Mouse (Mus musculus): Measurements from ENCODE around the gene St3gal3. TPM values are rescaled to one million over a fixed set of nuclear protein-coding genes. Genes with fewer than 3 reads are reported as not detected.

The St3gal3 gene
- polyA plus RNA-seq, 1 experiment from 2014 or later, result 13.2 TPM

DNA sequence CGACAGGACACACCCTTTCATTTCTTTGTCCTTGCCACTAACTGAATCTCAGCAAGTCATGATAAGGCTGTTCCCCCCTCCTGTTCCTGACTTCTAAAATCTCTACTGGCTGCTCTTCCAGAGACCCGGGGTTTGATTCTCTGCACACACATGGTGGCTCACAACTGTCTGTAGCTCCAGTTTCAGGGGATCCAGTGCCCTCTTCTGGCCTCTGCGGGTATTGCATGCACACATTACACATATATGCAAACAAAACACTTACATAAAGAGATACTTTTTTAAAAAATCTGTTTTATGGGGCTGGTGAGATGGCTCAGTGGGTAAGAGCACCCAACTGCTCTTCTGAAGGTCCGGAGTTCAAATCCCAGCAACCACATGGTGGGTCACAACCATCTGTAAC, 60.5 kb downstream of the St3gal3 start:
- H3K9ac ChIP-seq (ENCODE audit: low read depth, low read length), result no peak overlapping the region
- no peaks in the 10 kb centered on the region for H3K27me3 ChIP-seq (ENCODE audit: control insufficient read depth, insufficient read depth, low read depth, low read length)
- peaks cover 3% of the 10 kb centered on the region; the same call in 1 of the 2 replicates for H3K9me3 ChIP-seq (replicated peaks; ENCODE audit: control insufficient read depth, low read length, poor library complexity, severe bottlenecking)
- H3K36me3 ChIP-seq (ENCODE audit: control insufficient read depth, insufficient read depth, low read length), result no peaks in the 10 kb centered on the region
- no peak overlapping the region for H3K4me2 ChIP-seq (ENCODE audit: low read length)
- no peak overlapping the region for H3K27ac ChIP-seq (ENCODE audit: low read length)
- no peaks in the 10 kb centered on the region for H3K4me1 ChIP-seq (ENCODE audit: control insufficient read depth, insufficient read depth, low read length)
- ATAC-seq, result no peak
- no peak overlapping the region for H3K4me3 ChIP-seq (ENCODE audit: low read depth, low read length)
- WGBS, result 97% methylated on average over 4 of the region's 4 CpGs

DNA sequence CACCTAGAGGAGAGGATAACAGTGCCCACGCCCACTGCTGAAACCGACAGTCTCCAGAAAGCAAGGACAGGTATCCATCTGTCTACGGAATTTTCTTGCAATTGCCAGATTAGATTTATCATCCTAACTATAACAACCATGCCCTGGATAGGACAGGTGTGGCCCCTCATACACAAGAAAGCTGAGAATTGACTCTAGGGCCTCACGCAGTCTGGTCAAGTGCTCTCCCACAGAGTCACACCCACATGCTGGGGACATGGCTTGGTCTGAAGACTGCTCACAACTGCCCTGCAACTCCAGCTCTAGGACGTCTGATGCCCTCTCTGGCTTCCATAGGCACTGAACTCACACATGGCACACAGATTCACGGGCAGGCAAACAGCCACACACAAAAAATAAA, 61.6 kb downstream of the St3gal3 start:
- Histone ChIP-seq H3K36me3 (ENCODE audit: control insufficient read depth, insufficient read depth, low read length) (no peaks in the 10 kb centered on the region), H3K9me3 (replicated peaks; ENCODE audit: control insufficient read depth, low read length, poor library complexity, severe bottlenecking) (peaks cover 3% of the 10 kb centered on the region; the same call in 1 of the 2 replicates), H3K4me3 (ENCODE audit: low read depth, low read length) (no peak overlapping the region), H3K4me2 (ENCODE audit: low read length) (no peak overlapping the region), H3K9ac (ENCODE audit: low read depth, low read length) (no peak overlapping the region), H3K4me1 (ENCODE audit: control insufficient read depth, insufficient read depth, low read length) (no peaks in the 10 kb centered on the region), H3K27me3 (ENCODE audit: control insufficient read depth, insufficient read depth, low read depth, low read length) (no peaks in the 10 kb centered on the region), H3K27ac (ENCODE audit: low read length) (no peak overlapping the region)
- no peak for ATAC-seq
- 86% methylated on average over 6 of the region's 6 CpGs for WGBS

DNA sequence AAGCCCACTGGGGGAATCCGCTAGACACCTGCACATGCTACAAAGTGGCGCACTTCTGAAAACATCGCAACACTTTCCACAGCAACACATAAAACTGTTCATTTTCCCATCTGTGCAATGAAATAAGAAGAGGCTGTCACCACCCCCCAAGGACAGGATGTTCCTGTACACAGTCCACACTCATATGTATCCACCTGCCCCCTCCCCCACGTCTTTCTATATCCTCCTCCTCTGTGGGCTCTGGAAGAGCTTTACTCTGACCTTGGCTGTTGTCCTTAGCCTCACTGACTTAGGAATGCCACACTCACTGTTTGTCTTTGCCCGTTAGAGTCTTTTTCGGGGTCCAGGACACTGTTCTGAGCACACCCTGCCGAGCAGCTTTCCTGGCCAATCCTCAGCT, 62.8 kb downstream of the St3gal3 start:
- Histone ChIP-seq H3K27ac (ENCODE audit: low read length) (no peak overlapping the region), H3K4me1 (ENCODE audit: control insufficient read depth, insufficient read depth, low read length) (no peaks in the 10 kb centered on the region), H3K9me3 (replicated peaks; ENCODE audit: control insufficient read depth, low read length, poor library complexity, severe bottlenecking) (peaks cover 3% of the 10 kb centered on the region; the same call in 1 of the 2 replicates), H3K4me2 (ENCODE audit: low read length) (no peak overlapping the region), H3K27me3 (ENCODE audit: control insufficient read depth, insufficient read depth, low read depth, low read length) (no peaks in the 10 kb centered on the region), H3K36me3 (ENCODE audit: control insufficient read depth, insufficient read depth, low read length) (no peaks in the 10 kb centered on the region), H3K4me3 (ENCODE audit: low read depth, low read length) (no peak overlapping the region), H3K9ac (ENCODE audit: low read depth, low read length) (no peak overlapping the region)
- 71% methylated on average over 7 of the region's 7 CpGs for WGBS
- no peak for ATAC-seq

DNA sequence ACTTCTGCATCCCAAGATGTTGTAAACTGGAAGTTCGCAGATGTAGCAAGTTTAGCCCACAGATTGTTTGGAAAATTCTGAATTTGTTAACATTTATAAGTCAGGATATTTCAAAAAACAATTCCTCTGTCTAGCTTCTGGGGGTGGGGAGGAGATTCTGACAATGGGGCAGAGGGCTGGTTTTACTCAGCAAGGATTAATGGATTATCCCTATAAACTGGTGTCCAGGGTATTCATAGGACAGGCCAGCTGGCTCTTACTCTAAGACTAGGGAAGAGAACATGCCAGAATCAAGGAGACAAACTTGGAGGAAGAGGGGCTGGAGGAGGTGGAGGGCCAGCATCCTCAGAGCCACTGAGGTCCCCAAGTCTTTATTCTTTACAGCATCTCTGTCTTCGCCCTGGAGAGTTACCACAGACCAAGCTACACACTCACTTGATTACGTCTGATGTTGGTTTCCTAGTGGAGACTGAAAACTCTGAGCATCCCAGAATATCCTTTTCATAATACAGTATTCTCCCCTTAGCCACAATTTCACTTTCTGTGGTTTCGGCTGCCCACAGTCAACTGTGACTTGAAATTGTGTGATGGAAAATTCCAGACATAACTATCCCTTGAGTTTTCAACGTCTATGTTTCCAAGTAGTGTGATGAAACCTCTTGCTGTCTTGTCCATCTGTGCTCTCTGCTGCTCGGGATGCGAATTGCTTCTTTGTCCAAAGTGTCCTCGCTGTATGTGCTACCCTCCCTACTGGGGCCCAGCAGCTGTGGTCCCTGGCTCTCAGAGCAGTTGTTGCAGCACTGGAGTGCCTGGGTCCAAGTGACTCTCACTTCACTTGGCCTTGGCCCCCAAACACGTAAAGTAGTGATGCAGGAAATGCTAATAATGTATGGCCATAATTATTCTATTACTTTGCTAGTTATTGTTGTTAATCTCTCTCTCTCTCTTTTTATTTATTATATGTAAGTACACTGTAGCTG, 64.2 kb downstream of the St3gal3 start:
- Histone ChIP-seq H3K4me2 (ENCODE audit: low read length) (no peak overlapping the region), H3K4me3 (ENCODE audit: low read depth, low read length) (no peak overlapping the region), H3K9ac (ENCODE audit: low read depth, low read length) (no peak overlapping the region), H3K27ac (ENCODE audit: low read length) (no peak overlapping the region), H3K4me1 (ENCODE audit: control insufficient read depth, insufficient read depth, low read length) (no peaks in the 10 kb centered on the region), H3K36me3 (ENCODE audit: control insufficient read depth, insufficient read depth, low read length) (no peaks in the 10 kb centered on the region), H3K27me3 (ENCODE audit: control insufficient read depth, insufficient read depth, low read depth, low read length) (no peaks in the 10 kb centered on the region), H3K9me3 (replicated peaks; ENCODE audit: control insufficient read depth, low read length, poor library complexity, severe bottlenecking) (peaks cover 3% of the 10 kb centered on the region; the same call in 1 of the 2 replicates)
- 93% methylated on average over 9 of the region's 9 CpGs for WGBS
- ATAC-seq, result no peak

DNA sequence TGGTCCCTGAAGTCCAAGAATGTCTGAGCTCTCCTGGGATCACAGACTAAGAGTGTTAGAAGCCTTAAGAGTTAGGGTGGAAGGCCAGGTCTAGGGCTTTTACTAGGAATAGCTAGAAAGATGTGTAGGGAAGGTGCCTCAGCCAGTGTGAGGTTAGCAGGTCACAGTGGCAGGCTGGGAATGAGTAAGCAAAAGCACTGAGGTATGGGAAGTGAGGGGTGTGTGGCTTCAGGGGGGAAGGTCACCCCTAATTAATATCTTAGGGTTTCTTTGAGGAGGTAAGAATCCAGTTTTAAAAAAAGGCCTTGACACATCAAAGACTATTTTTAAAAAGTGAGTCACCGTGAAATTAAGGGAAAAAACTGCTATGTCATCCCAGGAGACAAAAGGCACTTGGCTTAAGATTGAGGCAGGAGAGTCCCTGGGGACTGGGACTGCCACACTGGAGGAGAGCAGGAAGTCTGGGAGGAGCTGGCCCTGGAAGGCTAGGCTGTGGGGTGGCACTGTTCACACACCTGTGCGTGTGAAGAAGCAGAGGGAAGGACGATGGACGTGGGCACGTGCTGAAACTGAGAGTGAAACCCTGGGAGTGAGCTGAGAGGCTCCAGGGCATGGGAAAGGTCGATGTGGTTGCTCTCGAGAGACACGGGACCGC, 72.8 kb downstream of the St3gal3 start:
- Histone ChIP-seq H3K4me1 (ENCODE audit: control insufficient read depth, insufficient read depth, low read length) (peaks cover 7% of the 10 kb centered on the region; the same call in 1 of the 2 replicates), H3K9me3 (replicated peaks; ENCODE audit: control insufficient read depth, low read length, poor library complexity, severe bottlenecking) (no peaks in the 10 kb centered on the region), H3K9ac (ENCODE audit: low read depth, low read length) (no peak overlapping the region), H3K4me2 (ENCODE audit: low read length) (no peak overlapping the region), H3K27me3 (ENCODE audit: control insufficient read depth, insufficient read depth, low read depth, low read length) (no peaks in the 10 kb centered on the region), H3K36me3 (ENCODE audit: control insufficient read depth, insufficient read depth, low read length) (no peaks in the 10 kb centered on the region), H3K27ac (ENCODE audit: low read length) (no peak overlapping the region), H3K4me3 (ENCODE audit: low read depth, low read length) (no peak overlapping the region)
- WGBS, result 60% methylated on average over 9 of the region's 9 CpGs
- no peak for ATAC-seq

DNA sequence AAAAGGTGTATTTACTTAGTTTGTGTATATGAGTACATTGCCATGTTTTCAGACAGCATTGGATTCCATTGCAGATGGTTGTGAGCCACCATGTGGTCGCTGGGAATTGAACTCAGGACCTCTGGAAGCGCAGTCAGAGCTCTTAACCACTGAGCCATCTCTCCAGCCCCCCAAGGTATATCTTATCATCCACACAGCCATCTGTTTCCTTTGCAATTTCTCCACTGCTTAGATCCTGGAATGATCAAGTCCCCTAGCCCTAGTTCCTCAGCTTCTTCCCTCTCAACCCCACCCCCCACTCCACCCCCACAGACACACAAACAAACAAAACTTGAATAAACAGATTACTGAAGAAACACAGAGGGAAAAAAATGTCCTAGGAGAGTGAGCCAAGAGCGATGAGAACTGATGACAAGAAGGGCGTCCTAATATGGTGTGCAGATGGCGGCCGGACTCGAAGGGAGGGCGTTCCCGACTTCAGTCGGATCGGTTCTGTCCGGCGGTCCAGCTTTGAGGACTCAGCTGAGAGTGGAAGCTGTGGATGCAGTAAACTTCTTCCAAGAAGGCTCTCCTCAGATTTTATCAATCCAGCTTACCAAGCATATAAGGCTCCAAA, 73.7 kb downstream of the St3gal3 start:
- H3K9ac ChIP-seq (ENCODE audit: low read depth, low read length), result no peak overlapping the region
- 93% methylated on average over 13 of the region's 13 CpGs for WGBS
- H3K4me1 ChIP-seq (ENCODE audit: control insufficient read depth, insufficient read depth, low read length), result peaks cover 7% of the 10 kb centered on the region; the same call in 1 of the 2 replicates
- no peak overlapping the region for H3K27ac ChIP-seq (ENCODE audit: low read length)
- no peak overlapping the region for H3K4me3 ChIP-seq (ENCODE audit: low read depth, low read length)
- H3K27me3 ChIP-seq (ENCODE audit: control insufficient read depth, insufficient read depth, low read depth, low read length), result no peaks in the 10 kb centered on the region
- H3K4me2 ChIP-seq (ENCODE audit: low read length), result no peak overlapping the region
- H3K9me3 ChIP-seq (replicated peaks; ENCODE audit: control insufficient read depth, low read length, poor library complexity, severe bottlenecking), result no peaks in the 10 kb centered on the region
- ATAC-seq, result no peak
- H3K36me3 ChIP-seq (ENCODE audit: control insufficient read depth, insufficient read depth, low read length), result no peaks in the 10 kb centered on the region

DNA sequence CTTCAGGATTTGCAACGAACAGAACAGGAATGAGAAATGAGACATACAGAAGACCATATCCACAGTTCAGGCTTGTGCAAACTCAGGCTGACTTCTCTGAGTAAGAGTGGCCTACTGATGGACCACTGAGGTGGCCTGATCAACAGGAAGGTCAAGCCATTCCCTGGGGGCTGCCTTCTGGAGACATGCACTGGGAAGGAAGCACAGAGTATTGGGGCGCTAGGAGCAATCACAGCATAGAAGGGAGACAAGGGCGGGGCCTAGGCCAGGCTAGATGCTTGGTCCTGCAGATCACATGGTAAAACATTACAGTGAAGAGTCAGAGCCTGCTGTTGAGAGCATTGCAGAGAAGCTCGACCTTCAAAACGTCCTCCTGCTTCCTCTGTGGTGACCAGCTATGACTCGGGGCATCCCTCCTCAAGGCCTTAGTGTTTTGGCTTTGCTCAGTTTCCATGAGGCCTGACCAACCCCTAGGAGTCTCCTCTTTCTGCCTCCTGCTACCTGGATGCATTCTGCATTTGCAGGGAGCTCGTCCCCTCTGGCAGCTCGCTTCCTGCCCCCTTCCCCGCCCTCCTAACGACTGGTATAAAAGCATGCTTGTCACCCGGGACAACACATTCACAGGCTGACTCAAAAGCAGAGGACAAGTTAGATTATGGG, 74.8 kb downstream of the St3gal3 start:
- H3K9ac ChIP-seq (ENCODE audit: low read depth, low read length), result no peak overlapping the region
- H3K9me3 ChIP-seq (replicated peaks; ENCODE audit: control insufficient read depth, low read length, poor library complexity, severe bottlenecking), result no peaks in the 10 kb centered on the region
- H3K27ac ChIP-seq (ENCODE audit: low read length), result no peak overlapping the region
- peaks cover 7% of the 10 kb centered on the region; the same call in 1 of the 2 replicates for H3K4me1 ChIP-seq (ENCODE audit: control insufficient read depth, insufficient read depth, low read length)
- no peaks in the 10 kb centered on the region for H3K36me3 ChIP-seq (ENCODE audit: control insufficient read depth, insufficient read depth, low read length)
- no peak for ATAC-seq
- H3K4me3 ChIP-seq (ENCODE audit: low read depth, low read length), result no peak overlapping the region
- H3K27me3 ChIP-seq (ENCODE audit: control insufficient read depth, insufficient read depth, low read depth, low read length), result no peaks in the 10 kb centered on the region
- H3K4me2 ChIP-seq (ENCODE audit: low read length), result no peak overlapping the region
- WGBS, result 64% methylated on average over 11 of the region's 11 CpGs

DNA sequence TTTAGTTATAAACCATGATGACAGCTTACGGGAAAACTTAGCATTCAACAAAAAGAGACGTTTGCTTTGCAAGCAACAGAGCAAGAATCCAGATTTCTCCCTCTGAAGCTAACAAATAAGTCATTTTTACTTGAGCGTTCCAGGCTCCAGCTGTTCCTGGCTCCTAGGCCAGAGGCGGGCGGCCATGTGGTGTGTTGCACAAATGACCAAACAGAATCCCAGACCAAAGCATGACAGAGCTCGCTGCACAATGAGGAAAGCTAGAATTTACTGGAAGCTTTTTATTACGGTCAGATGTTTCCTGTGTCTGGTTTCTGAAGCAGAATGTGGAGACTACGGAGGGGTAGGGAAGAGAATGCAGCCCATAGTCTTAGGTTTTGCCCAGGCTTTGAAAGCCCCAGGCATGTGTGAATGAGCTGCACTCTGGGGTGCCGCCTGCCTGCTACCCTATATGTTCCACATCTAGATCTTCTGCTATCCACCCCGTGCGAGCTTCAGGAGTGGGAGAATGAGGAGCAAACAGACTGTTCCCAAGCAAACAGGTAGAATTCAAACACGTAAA, 76.5 kb downstream of the St3gal3 start:
- 63% methylated on average over 12 of the region's 12 CpGs for WGBS
- Histone ChIP-seq H3K27me3 (ENCODE audit: control insufficient read depth, insufficient read depth, low read depth, low read length) (no peaks in the 10 kb centered on the region), H3K9me3 (replicated peaks; ENCODE audit: control insufficient read depth, low read length, poor library complexity, severe bottlenecking) (no peaks in the 10 kb centered on the region), H3K4me2 (ENCODE audit: low read length) (no peak overlapping the region), H3K4me1 (ENCODE audit: control insufficient read depth, insufficient read depth, low read length) (peaks cover 7% of the 10 kb centered on the region; the same call in 1 of the 2 replicates), H3K9ac (ENCODE audit: low read depth, low read length) (no peak overlapping the region), H3K4me3 (ENCODE audit: low read depth, low read length) (no peak overlapping the region), H3K36me3 (ENCODE audit: control insufficient read depth, insufficient read depth, low read length) (0 out of 2 replicates have a peak, but pooled peaks cover 2% of the 10 kb centered on the region), H3K27ac (ENCODE audit: low read length) (no peak overlapping the region)
- no peak for ATAC-seq
